In genomic region chr7:45640191-45640957, GRCm38 (mm10) we compare ENCODE assay signal across 14 mouse cellular contexts. TPM values are rescaled to one million over a fixed set of nuclear protein-coding genes. Genes with fewer than 3 reads are reported as not detected.
DNase-seq lines count a peak whose midpoint lies in the region; ATAC-seq and TF ChIP-seq lines count a peak whose summit lies in the region.
"Had no signal": no experiment of that assay in that cellular context is flagged by ENCODE, and none has a peak within 500 bp of the region (broad histone marks: within the 10 kb centered on the region; RNA-seq: fewer than 3 reads in every experiment).

No protein-coding gene starts in this region.

- peak overlapping the region; percentile 73 for H3K4me3 ChIP-seq in gastrocnemius, adult 2 months
- H3K4me3 ChIP-seq in left cerebral cortex, adult 2 months: no peak overlapping the region
- H3K4me3 ChIP-seq in embryonic facial prominence, embryonic 15.5 days (replicated peaks): peak overlapping the region; percentile 13
- H3K4me3 ChIP-seq in limb, embryonic 15.5 days: peak overlapping the region; percentile 45
- H3K4me3 ChIP-seq: hindbrain, embryonic 15.5 days had no signal

- no peak for TF ChIP-seq CTCF in gastrocnemius, adult 2 months (IDR thresholded peaks at IDR 0.05)
- no peak for TF ChIP-seq CTCF in left cerebral cortex, adult 2 months (IDR thresholded peaks at IDR 0.05)

- H3K4me1 ChIP-seq in embryonic facial prominence, embryonic 15.5 days: peaks cover 70% of the 10 kb centered on the region
- H3K4me1 ChIP-seq in limb, embryonic 15.5 days: peaks cover 66% of the 10 kb centered on the region

- 68% methylated on average over 19 of the region's 19 CpGs for WGBS in embryonic facial prominence, embryonic 15.5 days
- WGBS in limb, embryonic 15.5 days: 73% methylated on average over 19 of the region's 19 CpGs

- H3K27me3 ChIP-seq in embryonic facial prominence, embryonic 15.5 days: no peaks in the 10 kb centered on the region
- H3K27me3 ChIP-seq in limb, embryonic 15.5 days: no peaks in the 10 kb centered on the region
- H3K27me3 ChIP-seq: hindbrain, embryonic 15.5 days had no signal

- no peak overlapping the region for H3K9ac ChIP-seq in embryonic facial prominence, embryonic 15.5 days
- 0 out of 2 replicates have a peak overlapping the region, but pooled peaks have one; percentile 7 for H3K9ac ChIP-seq in limb, embryonic 15.5 days
- H3K9ac ChIP-seq: hindbrain, embryonic 15.5 days; liver, embryonic 14.5 days had no signal

- peak overlapping the region; percentile 90 for H3K27ac ChIP-seq in gastrocnemius, adult 2 months
- H3K27ac ChIP-seq in left cerebral cortex, adult 2 months: peak overlapping the region; percentile 44; the same call in 1 of the 2 replicates
- peak overlapping the region; percentile 83 for H3K27ac ChIP-seq in embryonic facial prominence, embryonic 15.5 days (replicated peaks)
- H3K27ac ChIP-seq in limb, embryonic 15.5 days: peak overlapping the region; percentile 91
- H3K27ac ChIP-seq: hindbrain, embryonic 15.5 days; liver, embryonic 14.5 days had no signal

- H3K9me3 ChIP-seq in embryonic facial prominence, embryonic 15.5 days (replicated peaks): no peaks in the 10 kb centered on the region
- no peaks in the 10 kb centered on the region for H3K9me3 ChIP-seq in limb, embryonic 15.5 days
- H3K9me3 ChIP-seq: hindbrain, embryonic 15.5 days had no signal

- intact Hi-C loops in gastrocnemius, adult 2 months (cut with DNase I): no loop called here
- intact Hi-C loops in left cerebral cortex, adult 2 months (cut with DNase I): no loop called here
- intact Hi-C loops in left cerebral cortex, postnatal 25 days (cut with DNase I): no loop called here

- peak overlapping the region; percentile 72; the same call in 1 of the 2 replicates for H3K4me2 ChIP-seq in embryonic facial prominence, embryonic 15.5 days (replicated peaks)
- 0 out of 2 replicates have a peak overlapping the region, but pooled peaks have one; percentile 76 for H3K4me2 ChIP-seq in limb, embryonic 15.5 days
- H3K4me2 ChIP-seq: midbrain, embryonic 11.5 days had no signal

- no peak for ATAC-seq in embryonic facial prominence, embryonic 15.5 days (ENCODE audit: insufficient number of reproducible peaks, low FRiP score, low TSS enrichment, low read depth)
- ATAC-seq in limb, embryonic 15.5 days (ENCODE audit: insufficient number of reproducible peaks, low FRiP score, low TSS enrichment, low read depth): no peak

- DNase-seq in gastrocnemius, adult 2 months: peak; percentile 78
- no peak for DNase-seq in gastrocnemius, postnatal 10 days
- DNase-seq in left cerebral cortex, adult 2 months (ENCODE audit: extremely low spot score in 1 of 2, low spot score in 2 of 2): no peak
- no peak for DNase-seq in left cerebral cortex, postnatal 25 days (ENCODE audit: low spot score in 2 of 2)
- DNase-seq in layer of hippocampus, postnatal 10 days (ENCODE audit: low spot score in 2 of 2): no peak
- DNase-seq: thymus, adult 18-20 months had no signal

- peaks cover 14% of the 10 kb centered on the region; the same call in 1 of the 2 replicates for H3K36me3 ChIP-seq in embryonic facial prominence, embryonic 15.5 days
- H3K36me3 ChIP-seq in limb, embryonic 15.5 days: peaks cover 16% of the 10 kb centered on the region

RNA-seq across cellular contexts. Expression of gene Mamstr, which starts 0.6 kb away (rescaled TPM):
- 10 to 100 TPM; 18.7 to 44.9 TPM for total RNA-seq in gastrocnemius, adult 2 months (2021)
- total RNA-seq in gastrocnemius, postnatal 10 days (2021): 100 to 1,000 TPM; 105 to 131 TPM
- 1 to 10 TPM; 3.5 to 3.9 TPM for total RNA-seq in left cerebral cortex, adult 2 months (2021)
- total RNA-seq in left cerebral cortex, postnatal 25 days (2021): 1 to 10 TPM; 2.4 to 3.6 TPM
- polyA plus RNA-seq in embryonic facial prominence, embryonic 15.5 days (2015; fragmentation: Nextera tagmentation; extraction: Ambion mirVana): 20.0 and 21.4 TPM in 2 replicates
- polyA plus RNA-seq in limb, embryonic 15.5 days (2015; fragmentation: Nextera tagmentation; extraction: Ambion mirVana): 21.9 and 36.8 TPM in 2 replicates
- total RNA-seq in layer of hippocampus, postnatal 10 days (2021): 1 to 10 TPM; 1.7 TPM

RNA-seq across cellular contexts. Expression of gene Rasip1, which starts 13.1 kb away (rescaled TPM):
- total RNA-seq in gastrocnemius, adult 2 months (2021): 1 to 10 TPM; 5.7 to 8.0 TPM
- 10 to 100 TPM; 17.2 to 19.7 TPM for total RNA-seq in gastrocnemius, postnatal 10 days (2021)
- 1 to 10 TPM; 6.1 to 8.0 TPM for total RNA-seq in left cerebral cortex, adult 2 months (2021)
- 1 to 10 TPM; 8.1 to 8.2 TPM for total RNA-seq in left cerebral cortex, postnatal 25 days (2021)
- polyA plus RNA-seq in embryonic facial prominence, embryonic 15.5 days (2015; fragmentation: Nextera tagmentation; extraction: Ambion mirVana): 14.5 and 15.3 TPM in 2 replicates
- polyA plus RNA-seq in limb, embryonic 15.5 days (2015; fragmentation: Nextera tagmentation; extraction: Ambion mirVana): 11.4 and 12.0 TPM in 2 replicates
- total RNA-seq in layer of hippocampus, postnatal 10 days (2021): 10 to 100 TPM; 13.9 to 14.5 TPM

RNA-seq across cellular contexts. Expression of gene Izumo1, which starts 18.8 kb away (rescaled TPM):
- under 1 TPM in 1 of 2 experiments, not detected in 1; 0.20 TPM for total RNA-seq in gastrocnemius, adult 2 months (2021)
- total RNA-seq in gastrocnemius, postnatal 10 days (2021): under 1 TPM in 1 of 2 experiments, not detected in 1; 0.38 TPM
- total RNA-seq in left cerebral cortex, adult 2 months (2021): under 1 TPM in 1 of 2 experiments, not detected in 1; 0.34 TPM
- total RNA-seq in left cerebral cortex, postnatal 25 days (2021): not detected
- polyA plus RNA-seq in embryonic facial prominence, embryonic 15.5 days (2015; fragmentation: Nextera tagmentation; extraction: Ambion mirVana): 0.38 and 0.41 TPM in 2 replicates
- polyA plus RNA-seq in limb, embryonic 15.5 days (2015; fragmentation: Nextera tagmentation; extraction: Ambion mirVana): 0.14 and 0.27 TPM in 2 replicates
- not detected for total RNA-seq in layer of hippocampus, postnatal 10 days (2021)
- total RNA-seq: layer of hippocampus, postnatal 25 days; neutrophil, adult 5-6 weeks had no signal

RNA-seq across cellular contexts. Expression of gene Fut1, which starts 23.3 kb away (rescaled TPM):
- not detected for total RNA-seq in gastrocnemius, adult 2 months (2021)
- total RNA-seq in gastrocnemius, postnatal 10 days (2021): not detected
- not detected for total RNA-seq in left cerebral cortex, adult 2 months (2021)
- under 1 TPM in 1 of 2 experiments, not detected in 1; 0.21 TPM for total RNA-seq in left cerebral cortex, postnatal 25 days (2021)
- polyA plus RNA-seq in embryonic facial prominence, embryonic 15.5 days (2015; fragmentation: Nextera tagmentation; extraction: Ambion mirVana): 4.8 and 5.3 TPM in 2 replicates
- polyA plus RNA-seq in limb, embryonic 15.5 days (2015; fragmentation: Nextera tagmentation; extraction: Ambion mirVana): 2.9 and 3.3 TPM in 2 replicates
- total RNA-seq in layer of hippocampus, postnatal 10 days (2021): under 1 TPM; 0.20 to 0.71 TPM
- total RNA-seq: layer of hippocampus, postnatal 25 days; neutrophil, adult 5-6 weeks had no signal
- polyA plus RNA-seq: hindbrain, embryonic 15.5 days; liver, embryonic 14.5 days; midbrain, embryonic 11.5 days had no signal

RNA-seq across cellular contexts. Expression of gene Fgf21, which starts 25.1 kb away (rescaled TPM):
- total RNA-seq in gastrocnemius, adult 2 months (2021): not detected
- total RNA-seq in gastrocnemius, postnatal 10 days (2021): not detected
- total RNA-seq in left cerebral cortex, adult 2 months (2021): not detected
- total RNA-seq in left cerebral cortex, postnatal 25 days (2021): not detected
- 0.95 and 1.2 TPM in 2 replicates for polyA plus RNA-seq in embryonic facial prominence, embryonic 15.5 days (2015; fragmentation: Nextera tagmentation; extraction: Ambion mirVana)
- polyA plus RNA-seq in limb, embryonic 15.5 days (2015; fragmentation: Nextera tagmentation; extraction: Ambion mirVana): 0.58 and 0.93 TPM in 2 replicates
- total RNA-seq in layer of hippocampus, postnatal 10 days (2021): not detected
- total RNA-seq: layer of hippocampus, postnatal 25 days; neutrophil, adult 5-6 weeks had no signal
- polyA plus RNA-seq: brain, embryonic 14.5 days; hindbrain, embryonic 15.5 days; liver, embryonic 14.5 days; midbrain, embryonic 11.5 days had no signal

Comparison
In these comparisons a context has a peak if more than half of its experiments do, and no peak if none do; other contexts are left out.
1. RNA of gene Mamstr, which starts 0.6 kb away (total RNA-seq): 105 to 131 TPM in gastrocnemius, postnatal 10 days and 18.7 to 44.9 TPM in gastrocnemius, adult 2 months; 3.5 to 3.9 TPM in left cerebral cortex, adult 2 months, 2.4 to 3.6 TPM in left cerebral cortex, postnatal 25 days and 1.7 TPM in layer of hippocampus, postnatal 10 days; every median in the first group is over 4 times any median in the second.
2. Peak in every context shown above with its lines, with median percentiles within 50 percentile points of each other: H3K27ac ChIP-seq.